Mouse (Mus musculus): ENCODE data around the gene Sept4. TPM values are rescaled to one million over a fixed set of nuclear protein-coding genes. Genes with fewer than 3 reads are reported as not detected.

The Sept4 gene
- polyA plus RNA-seq, 1 experiment from 2014 or later: 12.0 TPM

DNA sequence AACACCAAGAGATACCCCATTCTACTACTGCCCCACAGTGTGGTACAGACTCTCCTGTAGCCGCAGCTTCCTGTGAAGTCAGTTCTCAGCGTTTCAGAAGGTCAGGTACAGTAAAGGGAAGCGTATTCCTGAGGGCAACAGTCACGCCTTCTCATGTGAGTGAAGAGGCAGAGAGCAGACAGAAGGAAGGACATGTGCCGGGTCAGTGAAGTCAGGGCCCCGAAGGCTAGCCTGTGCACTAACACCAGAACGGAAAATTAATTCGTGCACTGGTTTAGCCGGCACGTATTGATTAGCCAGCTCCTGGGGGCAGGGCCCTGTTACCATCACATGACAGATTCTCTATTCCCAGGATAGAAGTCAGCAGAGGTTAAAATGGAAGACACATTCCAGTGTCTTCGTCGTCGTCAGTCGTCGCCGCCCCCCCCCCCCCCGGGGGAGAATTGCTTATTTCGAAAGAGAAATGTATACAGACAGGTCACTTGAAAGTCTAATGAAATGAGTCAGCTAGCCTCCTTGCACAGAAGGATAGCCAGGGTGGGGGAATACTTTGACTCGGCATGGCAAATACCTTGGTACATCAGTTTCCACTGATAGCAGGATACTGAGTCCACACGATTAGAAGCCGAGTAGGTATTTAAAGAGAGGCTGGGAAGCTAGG is 5.9 kb downstream of the Sept4 start:
- Histone ChIP-seq H3K27ac (ENCODE audit: low read length) (no peak overlapping the region), H3K4me2 (ENCODE audit: low read depth, low read length) (no peak overlapping the region), H3K9ac (ENCODE audit: low read depth, low read length) (no peak overlapping the region), H3K9me3 (replicated peaks; ENCODE audit: control insufficient read depth, low read length) (no peaks in the 10 kb centered on the region), H3K36me3 (ENCODE audit: control insufficient read depth, insufficient read depth) (no peaks in the 10 kb centered on the region), H3K27me3 (ENCODE audit: control insufficient read depth, insufficient read depth, low read depth, low read length) (no peaks in the 10 kb centered on the region), H3K4me1 (ENCODE audit: control insufficient read depth, low read depth, low read length) (peaks cover 16% of the 10 kb centered on the region), H3K4me3 (ENCODE audit: low read depth, low read length) (no peak overlapping the region)
- ATAC-seq (ENCODE audit: low read depth): no peak
- WGBS (ENCODE audit: insufficient replicate concordance): 62% methylated on average over 21 of the region's 21 CpGs

DNA sequence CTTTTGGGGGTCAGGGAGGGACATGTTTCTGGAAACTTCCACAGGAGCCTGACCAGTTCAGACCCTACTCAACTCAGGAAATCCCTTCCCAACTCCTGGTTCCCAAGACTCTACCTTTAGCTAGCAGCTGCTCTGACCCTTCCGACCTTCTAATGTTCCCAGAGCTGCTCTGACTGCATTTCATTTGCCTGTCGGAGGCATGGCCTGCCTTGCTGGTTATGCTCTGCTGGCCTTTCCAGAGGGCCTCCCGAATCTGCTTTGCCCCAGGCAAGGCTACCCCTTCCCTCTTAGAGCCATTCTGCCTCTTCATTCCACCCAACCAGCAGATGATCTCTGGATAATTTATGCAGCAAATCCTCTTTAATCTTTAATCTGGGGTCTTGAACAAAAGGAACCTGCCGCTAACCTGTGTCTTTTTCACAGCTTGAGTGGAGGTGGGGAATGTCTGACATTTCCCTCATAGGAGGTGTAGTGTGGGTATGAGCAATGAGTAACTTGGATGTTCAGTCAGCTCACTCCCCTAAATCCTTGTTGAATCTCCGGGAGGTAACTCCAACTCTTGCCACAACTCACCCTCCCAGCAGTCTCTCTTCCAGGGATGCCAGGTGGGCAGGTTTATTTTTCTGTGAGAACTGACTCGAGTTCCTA is 9.0 kb downstream of the Sept4 start:
- Histone ChIP-seq H3K4me3 (ENCODE audit: low read depth, low read length) (peak overlapping the region; percentile 57), H3K9ac (ENCODE audit: low read depth, low read length) (peak overlapping the region; percentile 51), H3K4me1 (ENCODE audit: control insufficient read depth, low read depth, low read length) (peaks cover 16% of the 10 kb centered on the region), H3K9me3 (replicated peaks; ENCODE audit: control insufficient read depth, low read length) (no peaks in the 10 kb centered on the region), H3K27ac (ENCODE audit: low read length) (no peak overlapping the region), H3K27me3 (ENCODE audit: control insufficient read depth, insufficient read depth, low read depth, low read length) (no peaks in the 10 kb centered on the region), H3K4me2 (ENCODE audit: low read depth, low read length) (peak overlapping the region; percentile 84), H3K36me3 (ENCODE audit: control insufficient read depth, insufficient read depth) (no peaks in the 10 kb centered on the region)
- 51% methylated on average over 6 of the region's 6 CpGs for WGBS (ENCODE audit: insufficient replicate concordance)
- ATAC-seq (ENCODE audit: low read depth): no peak

DNA sequence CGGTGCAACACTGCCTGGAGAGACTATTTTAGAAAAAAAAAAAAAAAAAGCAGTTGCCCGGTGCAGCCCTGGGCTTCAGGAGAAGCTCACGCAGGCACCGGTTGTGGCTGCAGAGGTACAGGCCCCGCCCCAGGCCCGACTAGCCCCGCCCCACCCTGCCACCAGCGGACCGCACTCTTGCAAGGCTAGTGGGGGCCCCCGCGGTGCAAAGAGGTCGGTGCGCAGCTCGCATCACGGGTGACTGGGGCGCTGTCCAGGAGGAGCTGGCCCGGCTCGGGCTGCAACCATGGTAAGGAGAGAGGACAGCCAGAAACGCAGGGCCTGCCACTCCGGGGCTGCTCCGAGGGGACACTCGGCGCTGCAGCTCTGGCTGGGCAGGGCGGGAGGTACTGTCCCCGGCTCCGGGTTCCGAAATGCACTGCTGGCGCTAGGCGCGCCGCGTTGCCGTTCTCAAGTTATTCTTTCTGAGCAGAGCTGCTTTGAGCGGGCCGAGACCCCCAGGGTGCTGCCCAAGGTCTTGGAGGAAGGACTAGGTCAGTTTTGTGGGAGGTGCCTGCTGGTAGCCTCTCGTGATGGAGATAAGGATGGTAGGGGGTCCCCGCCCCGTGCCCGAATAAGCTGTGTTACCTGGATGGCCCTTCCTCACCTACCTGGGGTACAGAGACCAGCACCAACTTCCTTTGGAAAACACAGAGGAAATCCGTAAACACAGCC is 9.7 kb downstream of the Sept4 start:
- Histone ChIP-seq H3K36me3 (ENCODE audit: control insufficient read depth, insufficient read depth) (no peaks in the 10 kb centered on the region), H3K27ac (ENCODE audit: low read length) (no peak overlapping the region)

DNA sequence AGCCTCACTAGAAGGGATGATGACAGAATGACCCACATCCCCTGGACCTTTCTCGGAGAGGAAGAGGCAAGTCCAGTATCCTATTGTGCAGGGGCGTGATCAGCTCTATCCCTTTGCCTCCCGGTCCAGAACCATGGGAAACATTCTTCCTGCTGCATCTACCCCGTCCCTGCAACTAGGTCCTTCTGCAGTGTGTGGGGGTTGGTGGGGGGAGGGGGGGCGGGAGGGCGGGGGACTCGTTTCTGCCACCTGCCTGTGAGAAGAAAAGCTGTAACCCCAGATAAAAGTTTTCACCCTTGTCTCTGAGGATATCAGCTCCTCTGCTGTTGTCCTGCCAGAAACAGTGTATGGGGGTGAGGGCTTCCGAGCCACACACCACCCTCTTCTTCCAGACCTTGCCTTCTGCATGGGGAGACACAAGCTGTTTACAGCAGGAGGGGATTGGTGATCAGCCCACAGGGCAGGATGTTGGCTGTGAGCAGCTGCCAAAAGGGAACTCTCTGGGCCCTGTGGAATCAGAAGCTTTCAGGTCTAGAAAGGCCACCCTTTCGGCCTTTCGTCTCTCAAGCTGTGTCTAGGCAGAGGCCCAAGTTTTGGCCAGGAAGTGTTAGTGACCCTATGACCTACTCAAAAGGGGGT is 10.4 kb downstream of the Sept4 start:
- 0 out of 2 replicates have a peak, but pooled peaks have one; percentile 19 for ATAC-seq (ENCODE audit: low read depth)
- Histone ChIP-seq H3K9me3 (replicated peaks; ENCODE audit: control insufficient read depth, low read length) (no peaks in the 10 kb centered on the region), H3K27ac (ENCODE audit: low read length) (no peak overlapping the region), H3K4me1 (ENCODE audit: control insufficient read depth, low read depth, low read length) (peaks cover 16% of the 10 kb centered on the region), H3K4me3 (ENCODE audit: low read depth, low read length) (peak overlapping the region; percentile 57), H3K36me3 (ENCODE audit: control insufficient read depth, insufficient read depth) (no peaks in the 10 kb centered on the region), H3K4me2 (ENCODE audit: low read depth, low read length) (peak overlapping the region; percentile 84), H3K27me3 (ENCODE audit: control insufficient read depth, insufficient read depth, low read depth, low read length) (no peaks in the 10 kb centered on the region), H3K9ac (ENCODE audit: low read depth, low read length) (no peak overlapping the region; the same call in 1 of the 2 replicates)
- WGBS (ENCODE audit: insufficient replicate concordance): 13% methylated on average over 10 of the region's 10 CpGs

More for the DNA sequence above, 9.7 kb downstream of the Sept4 start:
- no peaks in the 10 kb centered on the region for H3K9me3 ChIP-seq (replicated peaks; ENCODE audit: control insufficient read depth, low read length)
- peaks cover 16% of the 10 kb centered on the region for H3K4me1 ChIP-seq (ENCODE audit: control insufficient read depth, low read depth, low read length)
- H3K9ac ChIP-seq (ENCODE audit: low read depth, low read length): peak overlapping the region; percentile 51
- H3K4me2 ChIP-seq (ENCODE audit: low read depth, low read length): peak overlapping the region; percentile 84
- ATAC-seq (ENCODE audit: low read depth): peak; percentile 83
- under 1% methylated on average over 40 of the region's 40 CpGs for WGBS (ENCODE audit: insufficient replicate concordance)
- H3K4me3 ChIP-seq (ENCODE audit: low read depth, low read length): peak overlapping the region; percentile 57
- H3K27me3 ChIP-seq (ENCODE audit: control insufficient read depth, insufficient read depth, low read depth, low read length): no peaks in the 10 kb centered on the region

DNA sequence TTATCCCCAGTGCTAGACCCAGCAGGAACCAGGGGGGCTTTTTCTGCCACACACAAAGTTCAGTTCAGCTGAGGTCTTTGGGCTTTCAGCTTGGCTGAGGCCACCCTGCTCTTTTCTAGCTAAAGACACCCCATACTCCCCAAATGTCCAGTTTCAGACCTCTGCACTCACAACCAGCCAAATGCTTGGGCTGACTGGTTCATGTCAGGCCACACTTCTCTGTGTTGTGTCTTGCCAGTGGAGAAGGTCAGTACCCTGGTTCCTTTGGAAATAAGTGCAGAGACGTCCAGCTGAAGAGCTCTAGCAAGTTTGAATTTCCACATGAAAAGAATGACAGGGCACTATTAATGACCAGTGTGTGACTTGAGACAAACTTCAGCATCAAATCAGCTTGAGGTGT is 11.0 kb downstream of the Sept4 start:
- H3K9ac ChIP-seq (ENCODE audit: low read depth, low read length): no peak overlapping the region
- no peak overlapping the region for H3K4me3 ChIP-seq (ENCODE audit: low read depth, low read length)

DNA sequence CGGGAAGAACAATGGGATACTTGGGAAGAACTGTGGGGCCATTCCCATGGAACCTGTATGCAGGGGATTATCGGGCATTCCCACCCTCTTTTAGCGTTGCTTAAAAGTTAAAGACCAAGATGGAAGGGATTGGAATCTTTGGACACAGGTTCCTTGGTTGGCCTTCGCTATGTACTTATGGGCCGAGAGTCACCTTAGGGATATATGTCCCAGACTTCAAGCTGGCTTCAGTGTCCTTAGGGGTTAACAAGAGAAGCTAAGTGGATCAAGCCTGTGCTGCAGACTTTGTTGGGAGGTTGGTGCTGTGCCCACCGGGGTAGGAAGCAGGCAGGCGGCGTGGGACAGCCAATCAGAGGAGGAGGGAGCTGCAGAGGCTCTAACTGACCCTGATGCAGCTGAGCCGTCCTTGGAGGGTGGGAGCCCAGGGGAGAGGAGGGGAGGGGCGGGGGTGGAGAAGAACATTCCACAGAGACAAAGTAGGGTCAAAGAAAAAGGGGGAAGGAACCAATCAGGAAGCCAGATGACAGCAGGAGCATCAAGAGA is 11.9 kb downstream of the Sept4 start:
- no peak overlapping the region for H3K27ac ChIP-seq (ENCODE audit: low read length)
- no peak overlapping the region for H3K9ac ChIP-seq (ENCODE audit: low read depth, low read length)
- H3K4me1 ChIP-seq (ENCODE audit: control insufficient read depth, low read depth, low read length): peaks cover 16% of the 10 kb centered on the region
- ATAC-seq (ENCODE audit: low read depth): no peak
- no peak overlapping the region for H3K4me2 ChIP-seq (ENCODE audit: low read depth, low read length)
- no peak overlapping the region for H3K4me3 ChIP-seq (ENCODE audit: low read depth, low read length)
- H3K36me3 ChIP-seq (ENCODE audit: control insufficient read depth, insufficient read depth): no peaks in the 10 kb centered on the region
- WGBS (ENCODE audit: insufficient replicate concordance): 64% methylated on average over 10 of the region's 10 CpGs
- H3K27me3 ChIP-seq (ENCODE audit: control insufficient read depth, insufficient read depth, low read depth, low read length): no peaks in the 10 kb centered on the region
- H3K9me3 ChIP-seq (replicated peaks; ENCODE audit: control insufficient read depth, low read length): no peaks in the 10 kb centered on the region

More for the DNA sequence above, 11.0 kb downstream of the Sept4 start:
- Histone ChIP-seq H3K4me2 (ENCODE audit: low read depth, low read length) (no peak overlapping the region), H3K36me3 (ENCODE audit: control insufficient read depth, insufficient read depth) (no peaks in the 10 kb centered on the region), H3K4me1 (ENCODE audit: control insufficient read depth, low read depth, low read length) (peaks cover 16% of the 10 kb centered on the region), H3K27ac (ENCODE audit: low read length) (no peak overlapping the region), H3K27me3 (ENCODE audit: control insufficient read depth, insufficient read depth, low read depth, low read length) (no peaks in the 10 kb centered on the region), H3K9me3 (replicated peaks; ENCODE audit: control insufficient read depth, low read length) (no peaks in the 10 kb centered on the region)
- no peak for ATAC-seq (ENCODE audit: low read depth)
- 55% methylated on average over 1 of the region's 1 CpGs for WGBS (ENCODE audit: insufficient replicate concordance)

DNA sequence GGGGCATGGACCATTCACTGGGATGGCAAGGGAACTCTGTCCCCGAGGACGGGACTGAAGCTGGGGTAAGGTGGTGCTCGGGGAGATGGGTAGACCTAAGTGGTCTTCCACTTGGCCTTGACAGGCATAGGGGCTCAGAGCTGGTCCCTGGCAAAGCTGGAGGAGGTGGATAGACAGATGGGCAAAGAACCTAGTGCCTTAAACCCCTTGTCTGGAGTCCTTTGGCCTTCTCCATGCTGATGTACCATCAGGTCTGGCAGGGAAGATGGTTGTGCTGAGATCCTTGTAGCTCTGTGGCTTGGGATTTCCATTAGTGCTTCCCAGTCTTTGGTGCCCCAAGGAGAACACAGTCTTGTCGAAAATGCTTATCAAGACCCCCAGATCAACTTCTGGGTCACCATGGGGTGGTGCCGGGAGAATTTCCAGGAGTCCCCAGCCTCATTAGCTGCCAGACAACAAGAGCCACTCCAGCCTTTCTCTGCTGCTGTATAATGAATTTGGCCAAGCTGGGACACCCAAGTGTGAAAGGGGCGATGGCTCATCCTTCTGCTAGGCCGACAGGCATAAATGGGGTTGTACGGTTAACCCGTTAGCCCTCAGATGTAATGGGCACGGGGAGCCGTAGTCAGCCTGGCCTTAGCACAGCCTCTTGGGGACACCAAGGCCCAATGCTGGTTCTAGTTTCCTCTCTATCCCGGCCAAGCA is 12.6 kb downstream of the Sept4 start:
- H3K4me1 ChIP-seq (ENCODE audit: control insufficient read depth, low read depth, low read length): peaks cover 16% of the 10 kb centered on the region
- H3K4me3 ChIP-seq (ENCODE audit: low read depth, low read length): no peak overlapping the region
- no peaks in the 10 kb centered on the region for H3K9me3 ChIP-seq (replicated peaks; ENCODE audit: control insufficient read depth, low read length)
- no peak overlapping the region for H3K27ac ChIP-seq (ENCODE audit: low read length)
- H3K27me3 ChIP-seq (ENCODE audit: control insufficient read depth, insufficient read depth, low read depth, low read length): no peaks in the 10 kb centered on the region
- no peaks in the 10 kb centered on the region for H3K36me3 ChIP-seq (ENCODE audit: control insufficient read depth, insufficient read depth)
- 72% methylated on average over 12 of the region's 12 CpGs for WGBS (ENCODE audit: insufficient replicate concordance)
- ATAC-seq (ENCODE audit: low read depth): no peak
- H3K4me2 ChIP-seq (ENCODE audit: low read depth, low read length): no peak overlapping the region
- no peak overlapping the region for H3K9ac ChIP-seq (ENCODE audit: low read depth, low read length)

DNA sequence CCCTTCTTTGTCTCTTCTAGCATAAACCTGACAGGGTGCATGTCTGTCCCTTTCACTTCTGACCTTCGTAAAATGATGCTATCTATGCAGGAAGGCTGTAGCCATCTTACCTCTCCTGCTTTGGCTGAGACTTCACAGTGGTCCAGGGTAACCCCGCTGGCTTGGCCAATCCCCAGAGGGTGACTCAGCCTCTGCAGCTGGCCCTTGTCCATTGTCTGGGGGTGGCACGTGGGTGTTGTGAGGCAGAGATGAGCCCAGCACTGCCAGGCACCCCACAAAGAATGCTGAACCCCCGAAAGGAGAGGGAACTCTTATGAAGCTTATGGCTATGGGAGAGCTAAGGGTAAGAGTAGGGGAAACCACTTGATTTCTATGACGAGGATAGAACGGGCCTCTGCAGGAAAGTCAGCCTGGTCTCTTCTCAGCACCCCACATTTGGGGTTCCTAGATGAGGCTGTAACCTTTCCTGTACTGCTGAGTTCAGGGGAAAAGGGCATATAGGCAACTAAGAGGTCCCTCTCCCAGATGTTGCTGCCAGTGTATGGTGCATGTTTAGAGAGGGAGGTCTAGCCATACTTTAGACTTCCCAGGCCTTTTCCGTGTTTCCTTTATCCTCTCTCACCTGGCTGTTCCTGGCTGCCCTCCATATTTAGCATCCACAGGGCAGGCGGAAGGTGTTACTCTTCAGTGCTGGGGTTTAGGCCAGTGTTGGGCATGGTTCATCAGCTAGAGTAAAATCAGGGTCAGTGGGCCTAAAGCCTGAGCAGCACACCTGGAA is 13.4 kb downstream of the Sept4 start:
- Histone ChIP-seq H3K9ac (ENCODE audit: low read depth, low read length) (no peak overlapping the region), H3K9me3 (replicated peaks; ENCODE audit: control insufficient read depth, low read length) (no peaks in the 10 kb centered on the region), H3K4me2 (ENCODE audit: low read depth, low read length) (no peak overlapping the region), H3K27ac (ENCODE audit: low read length) (no peak overlapping the region), H3K4me1 (ENCODE audit: control insufficient read depth, low read depth, low read length) (peaks cover 16% of the 10 kb centered on the region), H3K36me3 (ENCODE audit: control insufficient read depth, insufficient read depth) (no peaks in the 10 kb centered on the region), H3K27me3 (ENCODE audit: control insufficient read depth, insufficient read depth, low read depth, low read length) (no peaks in the 10 kb centered on the region), H3K4me3 (ENCODE audit: low read depth, low read length) (no peak overlapping the region)
- WGBS (ENCODE audit: insufficient replicate concordance): 62% methylated on average over 8 of the region's 8 CpGs
- no peak for ATAC-seq (ENCODE audit: low read depth)
